Mouse (Mus musculus): ENCODE data around the gene Ror2.

The Ror2 gene

DNA sequence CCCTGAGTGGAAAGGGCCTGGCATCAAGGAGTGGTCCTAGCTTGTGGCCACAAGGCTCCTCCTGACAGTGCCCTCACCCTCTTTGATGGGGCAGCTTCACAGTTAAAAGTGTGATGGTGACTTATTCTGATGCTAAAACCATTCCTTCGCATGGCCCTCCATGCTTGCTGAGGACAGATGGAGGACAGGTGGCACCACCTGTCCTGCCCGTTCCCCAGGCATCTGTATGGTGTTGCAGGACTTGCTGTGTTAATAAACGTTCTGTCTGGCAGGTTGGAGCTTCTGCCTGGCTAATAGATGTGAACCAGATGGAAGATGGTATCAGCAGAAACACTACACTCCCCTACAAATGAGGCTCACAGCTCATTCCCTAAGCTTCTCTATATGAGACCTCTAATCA lies 140.4 kb downstream of the Ror2 start:
- ChIA-PET POLR2A (interaction anchor here in 2 of 4 experiments (0.6 to 1.4 kb wide), 2 partner anchors 14 to 379 kb away, joined by 4 read pairs; no protein-coding TSS in a partner anchor), CTCF (interaction anchor here in 3 of 4 experiments (0.7 to 1.1 kb wide), 3 partner anchors 21 to 36 kb away, joined by 3 read pairs; no protein-coding TSS in a partner anchor)

DNA sequence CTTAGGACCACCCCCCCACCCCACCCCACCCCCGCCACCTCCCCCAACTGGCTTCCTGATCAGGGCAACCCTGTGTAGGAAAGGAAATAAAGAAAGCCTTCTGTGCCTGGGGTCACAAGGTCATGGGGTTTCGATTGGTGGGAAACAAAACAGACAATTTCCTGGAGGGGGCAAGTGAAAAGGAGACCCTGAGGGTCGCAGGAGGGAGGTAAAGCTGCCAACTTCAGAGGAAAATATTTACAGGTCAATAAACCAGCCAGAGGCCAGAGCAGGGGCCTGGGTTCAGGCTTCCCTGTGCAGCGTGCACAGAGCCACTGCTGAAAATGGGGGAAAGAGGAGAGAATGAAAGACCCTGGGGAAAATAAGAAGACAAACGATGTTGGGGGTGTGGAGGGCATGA lies 142.8 kb downstream of the Ror2 start:
- ChIA-PET POLR2A (interaction anchor here in 1 of 4 experiments (0.9 kb wide), 1 partner anchor 167 kb away, joined by 3 read pairs; no protein-coding TSS in a partner anchor), CTCF (no interaction called here)

GRCm38 (mm10) chr13:53142268-53142667 lies 143.7 kb downstream of the Ror2 start:
- CTCF ChIA-PET = interaction anchor here in 1 of 4 experiments (0.7 kb wide), 1 partner anchor 23 kb away, joined by 3 read pairs; no protein-coding TSS in a partner anchor
- POLR2A ChIA-PET = no interaction called here

- POLR2A ChIA-PET = interaction anchor here in 1 of 4 experiments (1.1 to 1.4 kb wide), 2 partner anchors 38 to 44 kb away, joined by 3 to 4 read pairs; no protein-coding TSS in a partner anchor
- CTCF ChIA-PET = interaction anchor here in 1 of 4 experiments (0.6 kb wide), 1 partner anchor 95 kb away, joined by 3 read pairs; no protein-coding TSS in a partner anchor
These were observed 145.6 kb downstream of the Ror2 start for GRCm38 (mm10) chr13:53140298-53140697.

DNA sequence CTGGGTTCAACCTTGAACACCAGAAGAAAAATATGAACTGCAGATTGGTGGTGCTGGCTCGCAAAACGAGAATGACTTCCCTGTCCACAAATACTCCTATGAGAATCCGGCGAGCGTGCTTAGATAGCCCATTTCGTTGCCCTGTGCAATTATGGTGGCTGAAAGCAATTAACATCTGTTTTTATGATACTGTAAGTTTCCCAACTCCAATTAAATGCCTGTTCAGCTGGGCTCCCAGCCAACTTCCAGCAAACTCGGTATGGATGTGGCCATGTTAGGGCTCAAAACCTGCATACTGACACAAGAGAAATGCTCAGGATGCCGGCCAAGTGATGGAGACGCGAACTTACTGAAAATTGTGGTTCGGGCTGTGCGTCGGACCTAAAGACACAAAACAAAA lies 155.4 kb downstream of the Ror2 start:
- ChIA-PET POLR2A (interaction anchor here in 2 of 4 experiments (0.6 to 1.2 kb wide), 6 partner anchors 21 to 54 kb away, joined by 3 to 5 read pairs (median 3); no protein-coding TSS in a partner anchor), CTCF (interaction anchor here in 2 of 4 experiments (0.6 to 1.1 kb wide), 5 partner anchors 11 to 175 kb away, joined by 3 to 5 read pairs (median 3); no protein-coding TSS in a partner anchor)

DNA sequence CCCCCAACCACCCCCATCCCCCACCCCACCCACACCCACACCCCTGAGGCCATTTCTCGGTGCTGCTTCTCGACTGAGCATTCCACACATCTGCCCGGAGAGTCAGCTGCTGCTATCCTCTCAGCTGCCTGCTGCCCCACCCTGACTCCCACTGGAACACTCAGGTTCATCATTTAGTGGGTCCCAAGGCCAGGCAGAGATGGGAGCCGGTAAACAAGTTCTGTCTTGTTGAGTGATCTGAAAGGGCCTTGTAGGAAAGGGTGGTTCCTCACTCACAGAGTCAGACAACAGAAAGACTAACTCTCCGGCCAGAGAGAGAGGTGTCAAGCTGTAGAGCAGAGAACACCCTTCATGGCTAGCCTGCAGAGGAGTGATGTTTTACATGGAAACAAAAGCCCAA lies 155.9 kb downstream of the Ror2 start:
- CTCF ChIA-PET = interaction anchor here in 3 of 4 experiments (0.6 to 1.1 kb wide), 5 partner anchors 10 to 175 kb away, joined by 3 to 5 read pairs (median 4); no protein-coding TSS in a partner anchor
- POLR2A ChIA-PET = interaction anchor here in 2 of 4 experiments (0.6 to 1.2 kb wide), 8 partner anchors 14 to 284 kb away, joined by 3 to 5 read pairs (median 3); no protein-coding TSS in a partner anchor

GRCm38 (mm10) chr13:53125627-53126026 lies 160.3 kb downstream of the Ror2 start:
- POLR2A ChIA-PET = interaction anchor here in 3 of 4 experiments (0.6 to 1.8 kb wide), 4 partner anchors 28 to 609 kb away, joined by 3 to 13 read pairs (median 4); no protein-coding TSS in a partner anchor
- CTCF ChIA-PET = interaction anchor here in 2 of 4 experiments (0.7 to 1.3 kb wide), 2 partner anchors 179 to 301 kb away, joined by 3 to 4 read pairs; no protein-coding TSS in a partner anchor

GRCm38 (mm10) chr13:53122085-53122484 lies 163.8 kb downstream of the Ror2 start:
- POLR2A ChIA-PET = interaction anchor here in 1 of 4 experiments (0.6 to 1.9 kb wide), 2 partner anchors 29 to 255 kb away, joined by 4 read pairs; partner anchors contain the start of gene Sptlc1
- CTCF ChIA-PET = interaction anchor here in 2 of 4 experiments (0.9 to 4.8 kb wide), 2 partner anchors 12 to 183 kb away, joined by 4 to 32 read pairs; no protein-coding TSS in a partner anchor

GRCm38 (mm10) chr13:53120906-53121305 lies 165.0 kb downstream of the Ror2 start:
- ChIA-PET POLR2A (interaction anchor here (0.5 to 2.7 kb wide), 9 partner anchors 9 to 82 kb away, joined by 3 to 16 read pairs (median 3); no protein-coding TSS in a partner anchor), CTCF (interaction anchor here (0.6 to 4.8 kb wide), 19 partner anchors 10 to 306 kb away, joined by 3 to 74 read pairs (median 12); partner anchors contain the start of gene Ror2 (in 2 of the 4))

DNA sequence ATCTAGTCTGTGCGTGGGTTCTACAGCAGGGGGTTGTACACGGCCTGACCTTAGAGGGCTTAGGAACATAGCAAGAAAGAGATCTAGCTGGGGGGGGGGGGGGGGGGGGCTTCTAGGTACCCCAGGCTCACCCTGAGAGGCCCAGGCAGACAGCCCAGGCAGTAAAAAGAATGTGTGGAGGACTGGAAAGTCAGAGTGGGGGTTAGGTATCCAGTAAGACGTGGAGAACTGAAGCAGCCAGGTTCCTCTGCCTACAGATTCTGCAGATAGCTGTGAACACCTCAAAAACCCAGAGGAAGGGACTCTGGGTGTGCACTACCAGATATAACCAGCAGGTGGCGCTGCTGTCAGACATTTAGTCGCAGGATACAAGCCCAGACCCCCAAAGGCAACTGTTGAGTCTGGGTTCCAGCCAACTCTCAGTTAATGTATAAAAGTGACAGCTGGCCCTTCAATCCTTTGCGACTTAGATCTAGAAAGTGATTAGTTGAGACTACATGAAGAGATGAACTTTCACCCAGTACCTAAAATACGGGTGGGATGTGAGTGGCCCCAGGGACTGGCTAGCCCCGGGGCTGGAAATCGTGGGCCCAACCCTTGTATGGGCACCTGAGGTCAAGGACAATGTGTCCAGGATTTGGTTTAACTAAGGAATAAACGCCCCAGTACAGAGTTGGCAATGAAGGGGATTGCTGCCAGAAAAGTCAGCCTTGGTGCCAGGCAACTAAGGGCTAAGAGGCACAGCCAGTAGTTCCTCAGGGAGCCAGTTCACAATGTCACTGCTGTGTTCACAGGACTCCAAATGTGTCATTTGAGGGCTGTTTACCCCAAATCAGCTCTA lies 166.1 kb downstream of the Ror2 start:
- CTCF ChIA-PET = interaction anchor here (0.5 to 4.8 kb wide), 71 partner anchors 9 to 1541 kb away, joined by 3 to 74 read pairs (median 4); partner anchors contain the start of gene Ror2 (in 3 of the 4)

GRCm38 (mm10) chr13:53118398-53118797 lies 167.5 kb downstream of the Ror2 start:
- POLR2A ChIA-PET = interaction anchor here in 3 of 4 experiments (0.6 to 2.7 kb wide), 18 partner anchors 9 to 239 kb away, joined by 3 to 16 read pairs (median 4); partner anchors contain the start of gene Ror2 (in 1 of the 3)
- CTCF ChIA-PET = interaction anchor here (0.5 to 4.8 kb wide), 42 partner anchors 8 to 324 kb away, joined by 3 to 74 read pairs (median 5); partner anchors contain the start of gene Ror2 (in 2 of the 4)

More for the DNA sequence above, 166.1 kb downstream of the Ror2 start:
- POLR2A ChIA-PET = interaction anchor here (0.6 to 2.7 kb wide), 30 partner anchors 8 to 232 kb away, joined by 3 to 16 read pairs (median 4); partner anchors contain the start of gene Ror2 (in 1 of the 4)

GRCm38 (mm10) chr13:53117921-53118320 lies 168.0 kb downstream of the Ror2 start:
- ChIA-PET POLR2A (interaction anchor here in 3 of 4 experiments (0.6 to 2.4 kb wide), 13 partner anchors 8 to 240 kb away, joined by 3 to 7 read pairs (median 3); no protein-coding TSS in a partner anchor), CTCF (interaction anchor here (0.6 to 4.8 kb wide), 36 partner anchors 7 to 324 kb away, joined by 3 to 74 read pairs (median 5); partner anchors contain the start of gene Ror2 (in 1 of the 4))

GRCm38 (mm10) chr13:53110249-53110578 lies 175.7 kb downstream of the Ror2 start:
- ChIA-PET POLR2A (interaction anchor here (0.8 to 1.7 kb wide), 19 partner anchors 7 to 255 kb away, joined by 3 to 11 read pairs (median 3); no protein-coding TSS in a partner anchor), CTCF (interaction anchor here (0.6 to 3.6 kb wide), 84 partner anchors 8 to 857 kb away, joined by 3 to 54 read pairs (median 5); partner anchors contain the start of gene Ror2 (in 3 of the 4))

- CTCF ChIA-PET = interaction anchor here (0.6 to 3.6 kb wide), 102 partner anchors 8 to 1008 kb away, joined by 3 to 54 read pairs (median 4); partner anchors contain the start of gene Ror2 (in 4 of the 4)
These were observed 176.2 kb downstream of the Ror2 start for GRCm38 (mm10) chr13:53109560-53110248.

DNA sequence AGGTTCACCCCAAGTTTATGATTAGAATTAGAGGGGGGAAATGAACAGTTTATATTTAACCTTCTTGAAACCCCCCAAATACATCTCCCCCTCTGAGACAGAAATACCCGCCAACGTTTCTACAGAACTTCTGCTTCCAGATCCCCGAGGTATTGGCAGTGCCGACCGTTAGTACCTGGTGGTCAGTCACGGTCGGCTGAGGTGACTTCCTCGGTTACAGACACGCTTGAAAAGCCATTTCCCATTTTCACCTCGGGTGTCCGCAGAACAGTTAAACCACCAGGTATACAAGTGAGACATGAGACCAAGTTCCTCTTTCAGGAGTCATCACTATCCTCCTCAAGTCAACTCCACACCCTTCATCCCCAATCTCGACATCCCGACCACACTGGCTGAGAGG lies 179.2 kb downstream of the Ror2 start:
- POLR2A ChIA-PET = interaction anchor here in 1 of 4 experiments (1.2 kb wide), 1 partner anchor 114 kb away, joined by 3 read pairs; no protein-coding TSS in a partner anchor

More at GRCm38 (mm10) chr13:53109560-53110248, 176.2 kb downstream of the Ror2 start:
- POLR2A ChIA-PET = interaction anchor here (0.5 to 1.7 kb wide), 20 partner anchors 8 to 255 kb away, joined by 3 to 11 read pairs (median 3); no protein-coding TSS in a partner anchor

DNA sequence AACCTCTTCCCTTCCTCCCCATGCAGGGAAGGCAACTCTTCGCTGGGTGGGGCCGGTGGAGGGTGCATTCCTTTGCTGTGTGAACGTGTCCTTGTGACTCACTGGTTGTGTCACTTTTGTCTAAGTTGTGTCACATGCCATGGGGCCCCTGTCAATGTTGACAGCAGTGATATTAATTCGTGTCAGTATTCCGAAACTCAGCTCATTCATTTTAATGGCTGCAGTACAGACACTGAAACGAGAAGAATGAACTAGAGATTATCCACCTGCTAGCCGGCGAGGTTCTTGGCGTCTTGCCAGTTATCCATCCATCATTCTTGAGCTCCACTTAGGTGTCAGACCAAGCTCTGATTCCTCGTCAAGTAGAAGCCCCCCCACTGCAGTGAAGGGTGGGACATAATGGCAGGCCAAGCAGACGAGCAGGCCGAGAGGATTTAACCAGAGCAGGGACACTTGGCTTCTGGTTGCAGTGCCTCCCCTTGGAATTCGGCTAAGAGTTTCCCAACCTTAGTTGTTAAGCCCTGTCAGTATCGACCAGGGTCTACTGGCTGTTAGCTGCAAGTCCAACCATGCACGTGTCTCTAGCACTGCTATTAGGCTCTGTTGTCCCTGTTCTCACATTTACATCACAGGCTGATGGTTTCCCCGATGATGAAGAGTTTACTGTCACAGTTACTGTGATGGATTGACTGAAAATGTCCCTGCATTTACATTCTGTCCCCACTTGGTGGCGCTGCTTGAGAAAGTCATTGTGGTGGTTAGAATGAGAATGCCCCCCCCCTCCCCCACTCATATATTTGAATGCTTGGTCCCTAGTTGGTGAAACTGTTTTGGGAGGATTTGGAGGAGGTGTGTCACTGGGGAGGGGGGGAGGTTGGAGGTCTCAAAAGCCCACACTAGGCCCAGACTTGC lies 185.9 kb downstream of the Ror2 start:
- ChIA-PET CTCF (interaction anchor here (0.5 to 5.0 kb wide), 21 partner anchors 10 to 1020 kb away, joined by 3 to 35 read pairs (median 4); no protein-coding TSS in a partner anchor), POLR2A (interaction anchor here in 2 of 4 experiments (0.6 to 2.1 kb wide), 4 partner anchors 9 to 712 kb away, joined by 3 to 7 read pairs (median 4); no protein-coding TSS in a partner anchor)

More for the DNA sequence above, 179.2 kb downstream of the Ror2 start:
- CTCF ChIA-PET = interaction anchor here in 2 of 4 experiments (0.6 to 0.9 kb wide), 2 partner anchors 320 to 412 kb away, joined by 4 to 6 read pairs; no protein-coding TSS in a partner anchor

Data from embryonic stem cell, embryonic (primary cell).